ENCODE assay signal across 10 mouse cellular contexts in the genomic region with DNA sequence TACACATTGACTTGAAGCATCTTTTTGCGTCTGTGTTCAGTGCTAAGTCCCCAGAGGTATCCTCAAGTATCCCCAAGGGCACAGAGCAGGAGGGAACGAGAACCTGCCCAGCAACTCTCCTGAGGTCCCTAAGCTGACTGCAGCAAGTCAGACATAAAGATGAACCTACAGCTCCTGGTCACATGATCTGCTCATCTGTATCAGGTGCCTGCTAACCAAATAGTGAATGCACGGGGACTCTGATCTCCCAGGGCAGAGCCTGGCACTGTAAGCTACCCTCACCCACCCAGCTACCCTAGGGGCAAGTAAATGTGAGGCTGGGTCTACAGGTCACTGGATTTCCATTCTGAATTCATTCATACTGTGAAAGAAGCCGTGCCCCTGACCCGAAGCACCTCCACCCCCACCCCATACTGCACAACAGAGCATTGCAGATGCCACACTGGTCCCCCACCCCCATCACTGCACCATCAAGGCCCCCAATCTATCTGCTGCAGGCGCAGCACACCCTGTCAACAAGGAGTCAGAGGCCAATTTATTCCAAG. TPM values are rescaled to one million over a fixed set of nuclear protein-coding genes. Genes with fewer than 3 reads are reported as not detected.
DNase-seq lines count a peak whose midpoint lies in the region; ATAC-seq lines count a peak whose summit lies in the region.
"Had no signal": no experiment of that assay in that cellular context is flagged by ENCODE, and none has a peak within 500 bp of the region (broad histone marks: within the 10 kb centered on the region; RNA-seq: fewer than 3 reads in every experiment).

No protein-coding gene starts in this region.

- H3K4me2 ChIP-seq in heart, embryonic 15.5 days = peak overlapping the region; percentile 83
- peak overlapping the region; percentile 79 for H3K4me2 ChIP-seq in hindbrain, embryonic 13.5 days
- H3K4me2 ChIP-seq in midbrain, embryonic 16.5 days (ENCODE audit: low read length) = peak overlapping the region; percentile 96

- no peak overlapping the region for H3K27ac ChIP-seq in heart, embryonic 15.5 days
- H3K27ac ChIP-seq in hindbrain, embryonic 13.5 days = peak overlapping the region; percentile 98
- peak overlapping the region; percentile 98 for H3K27ac ChIP-seq in midbrain, embryonic 16.5 days (ENCODE audit: low read length)

- H3K9me3 ChIP-seq in heart, embryonic 15.5 days (replicated peaks) = no peaks in the 10 kb centered on the region
- H3K9me3 ChIP-seq in hindbrain, embryonic 13.5 days = no peaks in the 10 kb centered on the region
- no peaks in the 10 kb centered on the region for H3K9me3 ChIP-seq in midbrain, embryonic 16.5 days (replicated peaks; ENCODE audit: control insufficient read depth, low read length, poor library complexity, severe bottlenecking)

- H3K4me3 ChIP-seq in heart, embryonic 15.5 days = peak overlapping the region; percentile 85
- peak overlapping the region; percentile 88 for H3K4me3 ChIP-seq in hindbrain, embryonic 13.5 days
- peak overlapping the region; percentile 88 for H3K4me3 ChIP-seq in midbrain, embryonic 16.5 days (ENCODE audit: low read depth, low read length)

- ATAC-seq in heart, embryonic 15.5 days (replicated peaks; ENCODE audit: insufficient number of reproducible peaks, insufficient read depth, low FRiP score, low read depth) = no peak
- peak; percentile 2; the same call in 1 of the 2 replicates for ATAC-seq in hindbrain, embryonic 13.5 days (ENCODE audit: low FRiP score)
- ATAC-seq in midbrain, embryonic 16.5 days = no peak

- peaks cover 18% of the 10 kb centered on the region for H3K27me3 ChIP-seq in heart, embryonic 15.5 days
- H3K27me3 ChIP-seq in hindbrain, embryonic 13.5 days = peaks cover 11% of the 10 kb centered on the region
- H3K27me3 ChIP-seq in midbrain, embryonic 16.5 days (ENCODE audit: control insufficient read depth, insufficient read depth, low read depth, low read length) = no peaks in the 10 kb centered on the region

- H3K36me3 ChIP-seq in heart, embryonic 15.5 days = no peaks in the 10 kb centered on the region
- H3K36me3 ChIP-seq in hindbrain, embryonic 13.5 days = no peaks in the 10 kb centered on the region
- no peaks in the 10 kb centered on the region for H3K36me3 ChIP-seq in midbrain, embryonic 16.5 days (ENCODE audit: control insufficient read depth, insufficient read depth, low read length)

- no peak for DNase-seq in heart, postnatal 10 days
- DNase-seq in cerebellum, adult 9-11 months = peak; percentile 56
- DNase-seq in Muller cell, postnatal 12 days (ENCODE audit: inconsistent ontology term) = no peak
- no peak for DNase-seq in urinary bladder, postnatal 36 days (ENCODE audit: low spot score in 2 of 2)
- DNase-seq in thymus, postnatal 0 days (ENCODE audit: low spot score) = no peak

- H3K9ac ChIP-seq in heart, embryonic 15.5 days = peak overlapping the region; percentile 88
- peak overlapping the region; percentile 99 for H3K9ac ChIP-seq in hindbrain, embryonic 13.5 days
- peak overlapping the region; percentile 99 for H3K9ac ChIP-seq in midbrain, embryonic 16.5 days (ENCODE audit: low read depth, low read length)

- WGBS in heart, embryonic 15.5 days = 30% methylated on average over 6 of the region's 6 CpGs
- WGBS in hindbrain, embryonic 13.5 days = 18% methylated on average over 6 of the region's 6 CpGs
- 10% methylated on average over 6 of the region's 6 CpGs for WGBS in midbrain, embryonic 16.5 days

- intact Hi-C loops in heart, postnatal 10 days (cut with DNase I) = loop anchor here (10.0 kb wide), 1 partner anchor 169 kb away; no protein-coding TSS in a partner anchor

- H3K4me1 ChIP-seq in heart, embryonic 15.5 days (replicated peaks) = peaks cover 61% of the 10 kb centered on the region
- H3K4me1 ChIP-seq in hindbrain, embryonic 13.5 days (replicated peaks) = peaks cover 74% of the 10 kb centered on the region
- H3K4me1 ChIP-seq in midbrain, embryonic 16.5 days (ENCODE audit: control insufficient read depth, insufficient read depth, low read length) = peaks cover 61% of the 10 kb centered on the region

RNA-seq across cellular contexts. Expression of a gene that starts 1.9 kb away (rescaled TPM):
- polyA plus RNA-seq in heart, embryonic 15.5 days (2015; fragmentation: Nextera tagmentation; extraction: Ambion mirVana) = 11.5 and 12.2 TPM in 2 replicates
- 10 to 100 TPM; 28.0 to 30.0 TPM for total RNA-seq in heart, postnatal 10 days (2021)
- 87.3 and 90.2 TPM in 2 replicates for polyA plus RNA-seq in hindbrain, embryonic 13.5 days (2015; fragmentation: Nextera tagmentation; extraction: Ambion mirVana)
- polyA plus RNA-seq in midbrain, embryonic 16.5 days (2015; fragmentation: Nextera tagmentation; extraction: Ambion mirVana) = 113 and 128 TPM in 2 replicates
- 0.34 and 0.58 TPM in 2 replicates for polyA plus RNA-seq in thymus, postnatal 0 days (2015; fragmentation: Nextera tagmentation; extraction: Ambion mirVana)

RNA-seq across cellular contexts. Expression of a gene that starts 26.8 kb away (rescaled TPM):
- not detected in 2 replicates for polyA plus RNA-seq in heart, embryonic 15.5 days (2015; fragmentation: Nextera tagmentation; extraction: Ambion mirVana)
- total RNA-seq in heart, postnatal 10 days (2021) = not detected
- 0.27 and 0.32 TPM in 2 replicates for polyA plus RNA-seq in hindbrain, embryonic 13.5 days (2015; fragmentation: Nextera tagmentation; extraction: Ambion mirVana)
- 0.30 TPM in 1 of 2 replicates, not detected in the other for polyA plus RNA-seq in midbrain, embryonic 16.5 days (2015; fragmentation: Nextera tagmentation; extraction: Ambion mirVana)
- not detected in 2 replicates for polyA plus RNA-seq in thymus, postnatal 0 days (2015; fragmentation: Nextera tagmentation; extraction: Ambion mirVana)
- polyA plus RNA-seq: gonadal fat pad, adult 2 months; testis, adult 2 months had no signal

RNA-seq across cellular contexts. Expression of a gene that starts 32.9 kb away (rescaled TPM):
- polyA plus RNA-seq in heart, embryonic 15.5 days (2015; fragmentation: Nextera tagmentation; extraction: Ambion mirVana) = 43.4 and 52.7 TPM in 2 replicates
- 10 to 100 TPM; 39.4 to 43.2 TPM for total RNA-seq in heart, postnatal 10 days (2021)
- 53.0 and 53.5 TPM in 2 replicates for polyA plus RNA-seq in hindbrain, embryonic 13.5 days (2015; fragmentation: Nextera tagmentation; extraction: Ambion mirVana)
- 47.5 and 50.3 TPM in 2 replicates for polyA plus RNA-seq in midbrain, embryonic 16.5 days (2015; fragmentation: Nextera tagmentation; extraction: Ambion mirVana)
- 92.2 and 93.5 TPM in 2 replicates for polyA plus RNA-seq in thymus, postnatal 0 days (2015; fragmentation: Nextera tagmentation; extraction: Ambion mirVana)

RNA-seq across cellular contexts. Expression of a gene that starts 42.1 kb away (rescaled TPM):
- not detected in 2 replicates for polyA plus RNA-seq in heart, embryonic 15.5 days (2015; fragmentation: Nextera tagmentation; extraction: Ambion mirVana)
- not detected for total RNA-seq in heart, postnatal 10 days (2021)
- not detected in 2 replicates for polyA plus RNA-seq in hindbrain, embryonic 13.5 days (2015; fragmentation: Nextera tagmentation; extraction: Ambion mirVana)
- polyA plus RNA-seq in midbrain, embryonic 16.5 days (2015; fragmentation: Nextera tagmentation; extraction: Ambion mirVana) = not detected in 2 replicates
- polyA plus RNA-seq in thymus, postnatal 0 days (2015; fragmentation: Nextera tagmentation; extraction: Ambion mirVana) = not detected in 2 replicates
- polyA plus RNA-seq: gonadal fat pad, adult 2 months; testis, adult 2 months had no signal

RNA-seq across cellular contexts. Expression of a gene that starts 50.6 kb away (rescaled TPM):
- polyA plus RNA-seq in heart, embryonic 15.5 days (2015; fragmentation: Nextera tagmentation; extraction: Ambion mirVana) = not detected in 2 replicates
- total RNA-seq in heart, postnatal 10 days (2021) = not detected
- polyA plus RNA-seq in hindbrain, embryonic 13.5 days (2015; fragmentation: Nextera tagmentation; extraction: Ambion mirVana) = not detected in 2 replicates
- polyA plus RNA-seq in midbrain, embryonic 16.5 days (2015; fragmentation: Nextera tagmentation; extraction: Ambion mirVana) = not detected in 2 replicates
- not detected in 2 replicates for polyA plus RNA-seq in thymus, postnatal 0 days (2015; fragmentation: Nextera tagmentation; extraction: Ambion mirVana)
- polyA plus RNA-seq: gonadal fat pad, adult 2 months; testis, adult 2 months had no signal
